ENCODE assay signal across 11 mouse cellular contexts in genomic region chr19:37481704-37482103, GRCm38 (mm10). TPM values are rescaled to one million over a fixed set of nuclear protein-coding genes. Genes with fewer than 3 reads are reported as not detected.
DNase-seq lines count a peak whose midpoint lies in the region; ATAC-seq lines count a peak whose summit lies in the region.
"Had no signal": no experiment of that assay in that cellular context is flagged by ENCODE, and none has a peak within 500 bp of the region (broad histone marks: within the 10 kb centered on the region; RNA-seq: fewer than 3 reads in every experiment).

No protein-coding gene starts in this region.

- peak; percentile 27 for DNase-seq in kidney, adult 11 months
- peak; percentile 47 for DNase-seq in kidney, postnatal 10 days
- DNase-seq in lung, postnatal 4 days, result peak; percentile 39 to 74
- DNase-seq in layer of hippocampus, postnatal 10 days (ENCODE audit: low spot score in 2 of 2), result no peak
- no peak for DNase-seq in right cerebral cortex, postnatal 10 days (ENCODE audit: low spot score in 2 of 2)
- DNase-seq: cerebellum, adult 9-10 months had no signal

- H3K4me1 ChIP-seq in kidney, embryonic 14.5 days (ENCODE audit: control insufficient read depth, insufficient read depth, low read length), result no peaks in the 10 kb centered on the region
- no peaks in the 10 kb centered on the region for H3K4me1 ChIP-seq in heart, embryonic 16.5 days (ENCODE audit: control insufficient read depth, insufficient read depth, low read length)
- H3K4me1 ChIP-seq in forebrain, embryonic 16.5 days (replicated peaks; ENCODE audit: control insufficient read depth, insufficient read depth, low read length), result no peaks in the 10 kb centered on the region
- H3K4me1 ChIP-seq: hindbrain, embryonic 12.5 days had no signal

- H3K4me3 ChIP-seq in kidney, embryonic 14.5 days (ENCODE audit: low read length), result no peak overlapping the region
- no peak overlapping the region for H3K4me3 ChIP-seq in heart, embryonic 16.5 days (ENCODE audit: low read length)
- no peak overlapping the region for H3K4me3 ChIP-seq in forebrain, embryonic 16.5 days (replicated peaks; ENCODE audit: low read length)
- H3K4me3 ChIP-seq: hindbrain, embryonic 12.5 days; myocyte had no signal

- WGBS in kidney, embryonic 14.5 days, result 77% methylated on average over 8 of the region's 8 CpGs
- WGBS in heart, embryonic 16.5 days, result 26% methylated on average over 8 of the region's 8 CpGs
- 89% methylated on average over 8 of the region's 8 CpGs for WGBS in forebrain, embryonic 16.5 days

- H3K27ac ChIP-seq in kidney, embryonic 14.5 days (ENCODE audit: low read depth, low read length), result no peak overlapping the region
- H3K27ac ChIP-seq in heart, embryonic 16.5 days (ENCODE audit: low read length), result no peak overlapping the region
- no peak overlapping the region for H3K27ac ChIP-seq in forebrain, embryonic 16.5 days (ENCODE audit: low read length)
- H3K27ac ChIP-seq: hindbrain, embryonic 12.5 days had no signal

- no peaks in the 10 kb centered on the region for H3K9me3 ChIP-seq in kidney, embryonic 14.5 days (ENCODE audit: control insufficient read depth, low read length)
- H3K9me3 ChIP-seq in heart, embryonic 16.5 days (replicated peaks; ENCODE audit: control insufficient read depth, low read length), result no peaks in the 10 kb centered on the region
- H3K9me3 ChIP-seq in forebrain, embryonic 16.5 days (ENCODE audit: control insufficient read depth, low read length), result no peaks in the 10 kb centered on the region
- H3K9me3 ChIP-seq: hindbrain, embryonic 12.5 days had no signal

- no peaks in the 10 kb centered on the region for H3K36me3 ChIP-seq in kidney, embryonic 14.5 days (ENCODE audit: control insufficient read depth, insufficient read depth, low read length)
- H3K36me3 ChIP-seq in heart, embryonic 16.5 days (ENCODE audit: control insufficient read depth, insufficient read depth), result no peaks in the 10 kb centered on the region
- H3K36me3 ChIP-seq in forebrain, embryonic 16.5 days (ENCODE audit: control insufficient read depth, insufficient read depth), result no peaks in the 10 kb centered on the region
- H3K36me3 ChIP-seq: hindbrain, embryonic 12.5 days had no signal

- H3K9ac ChIP-seq in kidney, embryonic 14.5 days (ENCODE audit: low read depth, low read length), result no peak overlapping the region
- H3K9ac ChIP-seq in heart, embryonic 16.5 days (ENCODE audit: low read length), result no peak overlapping the region
- no peak overlapping the region for H3K9ac ChIP-seq in forebrain, embryonic 16.5 days (replicated peaks; ENCODE audit: low read depth, low read length)
- H3K9ac ChIP-seq: hindbrain, embryonic 12.5 days had no signal

- H3K4me2 ChIP-seq in kidney, embryonic 14.5 days (replicated peaks; ENCODE audit: low read depth, low read length), result no peak overlapping the region
- H3K4me2 ChIP-seq in heart, embryonic 16.5 days (ENCODE audit: low read depth, low read length), result no peak overlapping the region
- H3K4me2 ChIP-seq in forebrain, embryonic 16.5 days (ENCODE audit: low read length), result no peak overlapping the region
- H3K4me2 ChIP-seq: hindbrain, embryonic 12.5 days had no signal

- no peaks in the 10 kb centered on the region for H3K27me3 ChIP-seq in kidney, embryonic 14.5 days (ENCODE audit: control insufficient read depth, insufficient read depth, low read length)
- no peaks in the 10 kb centered on the region for H3K27me3 ChIP-seq in heart, embryonic 16.5 days (ENCODE audit: control insufficient read depth, insufficient read depth, low read length)
- no peaks in the 10 kb centered on the region for H3K27me3 ChIP-seq in forebrain, embryonic 16.5 days (replicated peaks; ENCODE audit: control insufficient read depth, insufficient read depth, low read length)
- H3K27me3 ChIP-seq: hindbrain, embryonic 12.5 days had no signal

- no peak for ATAC-seq in kidney, embryonic 14.5 days (ENCODE audit: low FRiP score, low TSS enrichment)
- peak; percentile 60 for ATAC-seq in heart, embryonic 16.5 days (replicated peaks; ENCODE audit: extremely low read depth, insufficient read depth, low FRiP score)
- no peak for ATAC-seq in forebrain, embryonic 16.5 days

RNA-seq across cellular contexts. Expression of gene Hhex, which starts 47.1 kb away (rescaled TPM):
- polyA plus RNA-seq in kidney, embryonic 14.5 days (2014; fragmentation: Nextera tagmentation; extraction: Ambion mirVana), result 11.5 and 11.6 TPM in 2 replicates
- polyA plus RNA-seq in heart, embryonic 16.5 days (2015; fragmentation: Nextera tagmentation; extraction: Ambion mirVana), result 13.0 and 13.1 TPM in 2 replicates
- total RNA-seq in layer of hippocampus, postnatal 10 days (2021), result 1 to 10 TPM; 2.3 to 3.5 TPM
- polyA plus RNA-seq in forebrain, embryonic 16.5 days (2015; fragmentation: Nextera tagmentation; extraction: Ambion mirVana), result 3.3 and 5.1 TPM in 2 replicates

Comparison
In these comparisons a context has a peak if more than half of its experiments do, and no peak if none do; other contexts are left out.
1. DNase-seq: peak in kidney, adult 11 months (single experiment), kidney, postnatal 10 days (single experiment) and lung, postnatal 4 days (2 of 2); none in layer of hippocampus, postnatal 10 days (0 of 2) and right cerebral cortex, postnatal 10 days (0 of 2).